Mouse (Mus musculus): ENCODE measurements around the gene Mapk14. TPM values are rescaled to one million over a fixed set of nuclear protein-coding genes. Genes with fewer than 3 reads are reported as not detected.
A peak's percentile ranks its signal among the peaks of the same experiment; 100 is the strongest.

Mapk14 gene
- polyA plus RNA-seq, 1 experiment from 2014 or later: 55.6 TPM

GRCm38 (mm10) chr17:28687354-28687753 is 3.8 kb upstream of the Mapk14 start:
- no peak overlapping the region for H3K4me2 ChIP-seq
- H3K36me3 ChIP-seq: no peaks in the 10 kb centered on the region
- no peak overlapping the region for H3K4me3 ChIP-seq
- H3K9me3 ChIP-seq: no peaks in the 10 kb centered on the region
- no peak overlapping the region for H3K27ac ChIP-seq
- H3K9ac ChIP-seq: no peak overlapping the region
- 31% methylated on average over 4 of the region's 4 CpGs for WGBS
- peaks cover 8% of the 10 kb centered on the region; the same call in 1 of the 2 replicates for H3K27me3 ChIP-seq
- no peak for ATAC-seq (ENCODE audit: borderline replicate concordance, extremely low read depth, low FRiP score, low TSS enrichment)
- H3K4me1 ChIP-seq: peaks cover 17% of the 10 kb centered on the region

GRCm38 (mm10) chr17:28689586-28690283 is 1.4 kb upstream of the Mapk14 start, which contains the start of gene Slc26a8:
Gene Slc26a8 (minus strand): TSS chr17:28690233.
- Histone ChIP-seq H3K4me2 (peak within 1 kb of the TSS; percentile 70), H3K4me3 (peak within 1 kb of the TSS; percentile 97), H3K4me1 (peaks cover 33% of the 10 kb centered on the region), H3K27ac (peak within 1 kb of the TSS; percentile 96), H3K27me3 (peaks cover 8% of the 10 kb centered on the region; the same call in 1 of the 2 replicates), H3K9ac (peak within 1 kb of the TSS; percentile 44), H3K36me3 (0 out of 2 replicates have a peak, but pooled peaks cover 4% of the 10 kb centered on the region), H3K9me3 (no peaks in the 10 kb centered on the region)
- 8% methylated on average over 40 of the region's 40 CpGs for WGBS
- ATAC-seq (ENCODE audit: borderline replicate concordance, extremely low read depth, low FRiP score, low TSS enrichment): no peak

DNA sequence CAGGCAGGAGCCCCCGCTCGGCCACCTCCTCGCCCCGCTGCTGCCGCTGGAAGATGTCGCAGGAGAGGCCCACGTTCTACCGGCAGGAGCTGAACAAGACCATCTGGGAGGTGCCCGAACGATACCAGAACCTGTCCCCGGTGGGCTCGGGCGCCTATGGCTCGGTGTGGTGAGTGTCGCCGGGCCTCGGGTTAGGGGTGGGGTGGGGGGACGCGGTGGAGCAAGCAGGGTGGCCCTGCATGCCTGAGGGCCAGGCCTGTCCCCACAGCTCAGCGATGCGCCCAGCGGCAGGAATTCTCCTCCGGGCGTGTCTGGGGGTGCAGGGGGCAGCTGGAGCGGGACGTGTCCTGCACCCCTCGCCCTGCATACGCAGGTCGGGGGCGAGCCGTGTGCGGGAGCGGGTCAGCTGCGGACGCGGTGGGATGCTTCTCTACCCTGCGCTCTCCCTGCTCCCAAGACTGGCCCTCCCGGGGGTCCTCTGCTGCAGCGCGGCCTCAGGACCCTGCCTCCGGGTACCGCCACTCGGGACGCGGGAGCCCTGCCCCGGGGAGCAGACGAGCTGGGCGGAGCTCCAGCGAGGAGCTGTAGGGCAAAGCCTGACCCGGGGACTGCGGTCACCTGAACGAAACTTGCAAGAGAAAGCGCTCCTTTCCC is 685 bp downstream of the Mapk14 start:
- ATAC-seq (ENCODE audit: borderline replicate concordance, extremely low read depth, low FRiP score, low TSS enrichment): peak; percentile 19

DNA sequence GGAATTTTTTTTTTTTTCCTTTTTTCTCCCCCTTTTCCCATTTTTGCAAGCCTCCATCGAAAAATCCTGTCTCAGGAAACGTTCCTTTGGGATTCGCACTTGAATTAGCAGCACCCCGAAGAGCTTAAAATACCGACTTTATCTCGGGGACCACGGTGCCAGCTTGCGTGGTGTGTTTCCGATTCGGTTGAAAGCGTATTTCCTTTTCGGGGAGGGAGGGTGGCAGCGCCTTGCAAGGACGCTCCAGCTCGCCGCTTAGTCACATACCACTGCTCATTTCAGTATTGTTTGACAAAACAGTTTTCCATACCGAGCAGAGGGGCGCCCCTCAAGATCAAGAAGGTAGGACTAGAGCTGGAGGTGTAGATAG is 1.2 kb downstream of the Mapk14 start:
- Histone ChIP-seq H3K27me3 (peaks cover 8% of the 10 kb centered on the region; the same call in 1 of the 2 replicates), H3K36me3 (0 out of 2 replicates have a peak, but pooled peaks cover 4% of the 10 kb centered on the region), H3K4me1 (peaks cover 57% of the 10 kb centered on the region), H3K4me2 (peak overlapping the region; percentile 66), H3K9me3 (no peaks in the 10 kb centered on the region), H3K9ac (peak overlapping the region; percentile 87), H3K27ac (peak overlapping the region; percentile 96), H3K4me3 (peak overlapping the region; percentile 97)
- no peak for ATAC-seq (ENCODE audit: borderline replicate concordance, extremely low read depth, low FRiP score, low TSS enrichment)
- 0% methylated on average over 18 of the region's 18 CpGs for WGBS

More for the DNA sequence above, 685 bp downstream of the Mapk14 start:
- WGBS: under 1% methylated on average over 53 of the region's 53 CpGs
- H3K4me3 ChIP-seq: peak overlapping the region; percentile 97
- peaks cover 52% of the 10 kb centered on the region for H3K4me1 ChIP-seq
- H3K36me3 ChIP-seq: 0 out of 2 replicates have a peak, but pooled peaks cover 4% of the 10 kb centered on the region
- H3K9me3 ChIP-seq: no peaks in the 10 kb centered on the region
- H3K9ac ChIP-seq: peak overlapping the region; percentile 87
- H3K27ac ChIP-seq: peak overlapping the region; percentile 96
- H3K27me3 ChIP-seq: peaks cover 8% of the 10 kb centered on the region; the same call in 1 of the 2 replicates
- peak overlapping the region; percentile 66 for H3K4me2 ChIP-seq

GRCm38 (mm10) chr17:28693086-28693485 is 2.0 kb downstream of the Mapk14 start:
- Histone ChIP-seq H3K9me3 (no peaks in the 10 kb centered on the region), H3K27me3 (peaks cover 8% of the 10 kb centered on the region; the same call in 1 of the 2 replicates), H3K4me3 (peak overlapping the region; percentile 97), H3K4me2 (peak overlapping the region; percentile 66), H3K27ac (peak overlapping the region; percentile 96), H3K4me1 (peaks cover 64% of the 10 kb centered on the region), H3K36me3 (0 out of 2 replicates have a peak, but pooled peaks cover 4% of the 10 kb centered on the region), H3K9ac (peak overlapping the region; percentile 87)
- 10% methylated on average over 3 of the region's 3 CpGs for WGBS
- ATAC-seq (ENCODE audit: borderline replicate concordance, extremely low read depth, low FRiP score, low TSS enrichment): no peak

DNA sequence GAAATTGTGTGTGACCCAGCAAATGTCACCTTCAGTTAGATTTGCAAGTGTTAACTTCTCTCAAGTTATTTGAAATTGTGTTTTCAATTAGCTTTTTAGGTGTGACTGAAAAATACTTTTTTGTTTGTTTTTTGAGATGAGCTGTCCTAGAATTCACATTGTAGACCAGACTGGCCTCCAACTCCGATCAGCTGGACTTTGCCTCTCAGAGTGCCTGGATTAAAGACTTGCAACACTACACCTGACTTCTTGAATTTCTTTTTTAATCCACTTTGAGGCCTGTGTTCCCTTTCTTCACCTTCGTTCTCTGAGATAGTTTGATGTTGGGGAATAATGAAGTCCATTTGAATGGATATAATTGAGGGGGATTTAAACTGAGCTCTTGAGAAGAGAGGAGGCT is 2.9 kb downstream of the Mapk14 start:
- no peak overlapping the region for H3K4me3 ChIP-seq
- no peak overlapping the region; the same call in 1 of the 2 replicates for H3K9ac ChIP-seq
- 58% methylated on average over 2 of the region's 2 CpGs for WGBS
- 0 out of 2 replicates have a peak, but pooled peaks cover 4% of the 10 kb centered on the region for H3K36me3 ChIP-seq
- H3K9me3 ChIP-seq: no peaks in the 10 kb centered on the region
- no peak overlapping the region for H3K27ac ChIP-seq
- ATAC-seq (ENCODE audit: borderline replicate concordance, extremely low read depth, low FRiP score, low TSS enrichment): no peak
- H3K4me2 ChIP-seq: peak overlapping the region; percentile 66; the same call in 1 of the 2 replicates
- H3K4me1 ChIP-seq: peaks cover 71% of the 10 kb centered on the region
- H3K27me3 ChIP-seq: peaks cover 6% of the 10 kb centered on the region; the same call in 1 of the 2 replicates

- H3K36me3 ChIP-seq: 0 out of 2 replicates have a peak, but pooled peaks cover 4% of the 10 kb centered on the region
- H3K4me3 ChIP-seq: no peak overlapping the region
- 78% methylated on average over 4 of the region's 4 CpGs for WGBS
- H3K27me3 ChIP-seq: no peaks in the 10 kb centered on the region; the same call in 1 of the 2 replicates
- no peaks in the 10 kb centered on the region for H3K9me3 ChIP-seq
- ATAC-seq (ENCODE audit: borderline replicate concordance, extremely low read depth, low FRiP score, low TSS enrichment): no peak
- peaks cover 65% of the 10 kb centered on the region for H3K4me1 ChIP-seq
- H3K27ac ChIP-seq: no peak overlapping the region
- no peak overlapping the region for H3K4me2 ChIP-seq
- no peak overlapping the region for H3K9ac ChIP-seq
These were observed 3.7 kb downstream of the Mapk14 start for GRCm38 (mm10) chr17:28694832-28695231.

- Histone ChIP-seq H3K4me2 (peak overlapping the region; percentile 35), H3K4me3 (no peak overlapping the region), H3K36me3 (0 out of 2 replicates have a peak, but pooled peaks cover 9% of the 10 kb centered on the region), H3K9ac (no peak overlapping the region), H3K4me1 (peaks cover 63% of the 10 kb centered on the region), H3K27me3 (no peaks in the 10 kb centered on the region), H3K27ac (peak overlapping the region; percentile 52), H3K9me3 (no peaks in the 10 kb centered on the region)
- WGBS: 19% methylated on average over 2 of the region's 2 CpGs
- no peak for ATAC-seq (ENCODE audit: borderline replicate concordance, extremely low read depth, low FRiP score, low TSS enrichment)
These were observed 5.5 kb downstream of the Mapk14 start for GRCm38 (mm10) chr17:28696641-28697040.

DNA sequence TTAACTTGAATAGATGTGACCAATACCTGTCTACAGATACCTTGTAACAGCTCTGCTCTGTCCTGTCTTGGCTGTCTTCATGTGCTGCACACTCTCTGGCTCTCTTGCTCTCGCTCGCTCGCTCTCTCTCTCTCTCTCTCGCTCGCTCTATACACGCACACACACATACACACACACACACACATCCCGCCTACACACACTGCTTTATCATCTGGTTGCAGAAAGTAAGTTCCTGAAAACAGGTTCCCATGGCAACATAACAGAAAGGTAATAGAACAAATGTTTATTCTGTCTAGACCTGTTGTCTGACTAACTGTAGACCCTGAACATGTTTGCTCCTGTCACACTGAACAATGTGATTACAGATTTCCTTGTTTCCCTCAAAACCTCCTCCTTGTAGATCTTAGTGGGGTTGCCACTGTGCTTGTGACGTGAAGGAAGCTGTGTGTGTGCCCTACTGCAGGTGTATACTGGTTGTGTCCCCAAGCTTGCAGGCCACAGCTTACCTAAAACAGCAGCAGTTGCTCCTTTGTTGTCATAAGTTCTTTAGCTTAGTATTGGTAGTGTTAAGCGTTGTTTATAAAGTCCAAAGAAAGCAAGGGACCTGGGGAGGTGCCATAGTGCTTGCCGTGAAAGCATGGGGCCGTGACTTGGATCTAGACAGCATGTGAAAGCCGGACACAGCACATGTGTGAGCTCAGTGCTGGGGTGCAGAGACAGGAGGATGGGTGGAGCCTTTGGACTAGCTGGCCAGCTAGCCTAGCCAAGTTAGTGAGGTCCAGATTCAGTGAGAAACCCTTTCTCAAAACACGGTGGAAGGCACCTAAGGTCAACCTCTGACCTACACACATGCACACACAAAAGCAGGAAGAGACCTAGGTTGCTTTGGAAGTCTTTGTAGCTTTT is 6.4 kb downstream of the Mapk14 start:
- no peaks in the 10 kb centered on the region for H3K27me3 ChIP-seq
- H3K9ac ChIP-seq: no peak overlapping the region
- peak overlapping the region; percentile 52 for H3K27ac ChIP-seq
- WGBS: 32% methylated on average over 13 of the region's 13 CpGs
- 0 out of 2 replicates have a peak, but pooled peaks cover 9% of the 10 kb centered on the region for H3K36me3 ChIP-seq
- H3K4me1 ChIP-seq: peaks cover 63% of the 10 kb centered on the region
- H3K4me3 ChIP-seq: no peak overlapping the region
- ATAC-seq (ENCODE audit: borderline replicate concordance, extremely low read depth, low FRiP score, low TSS enrichment): no peak
- H3K9me3 ChIP-seq: no peaks in the 10 kb centered on the region
- H3K4me2 ChIP-seq: peak overlapping the region; percentile 35

GRCm38 (mm10) chr17:28698245-28698644 is 7.1 kb downstream of the Mapk14 start:
- Histone ChIP-seq H3K4me1 (peaks cover 58% of the 10 kb centered on the region), H3K9ac (no peak overlapping the region), H3K9me3 (no peaks in the 10 kb centered on the region), H3K4me3 (no peak overlapping the region), H3K4me2 (no peak overlapping the region), H3K27ac (peak overlapping the region; percentile 52), H3K36me3 (0 out of 2 replicates have a peak, but pooled peaks cover 9% of the 10 kb centered on the region), H3K27me3 (no peaks in the 10 kb centered on the region)
- 34% methylated on average over 4 of the region's 4 CpGs for WGBS
- ATAC-seq (ENCODE audit: borderline replicate concordance, extremely low read depth, low FRiP score, low TSS enrichment): no peak

DNA sequence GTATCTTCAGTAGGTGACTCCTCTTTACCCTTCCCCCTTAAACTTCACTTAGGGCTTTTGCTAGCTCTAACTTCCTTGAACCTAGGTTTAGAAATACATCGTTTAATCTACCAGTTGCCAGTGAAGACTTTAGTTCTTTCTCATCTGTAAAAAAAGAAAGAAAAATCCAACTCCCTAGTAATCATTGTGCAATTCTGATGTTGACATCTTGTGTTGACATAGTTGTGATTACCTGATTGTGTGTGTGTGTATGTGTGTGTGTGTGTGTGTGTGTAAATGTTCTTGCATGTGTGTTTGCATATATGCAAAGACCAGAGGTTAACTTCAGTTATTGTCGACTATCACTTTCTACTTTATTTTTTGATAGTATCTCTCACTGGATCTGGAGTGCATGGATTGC is 7.5 kb downstream of the Mapk14 start:
- WGBS: 46% methylated on average over 2 of the region's 2 CpGs
- Histone ChIP-seq H3K9ac (no peak overlapping the region), H3K27ac (0 out of 2 replicates have a peak overlapping the region, but pooled peaks have one; percentile 52), H3K27me3 (no peaks in the 10 kb centered on the region), H3K4me2 (no peak overlapping the region), H3K36me3 (0 out of 2 replicates have a peak, but pooled peaks cover 7% of the 10 kb centered on the region), H3K4me1 (peaks cover 54% of the 10 kb centered on the region), H3K4me3 (no peak overlapping the region), H3K9me3 (no peaks in the 10 kb centered on the region)
- no peak for ATAC-seq (ENCODE audit: borderline replicate concordance, extremely low read depth, low FRiP score, low TSS enrichment)
